Mouse (Mus musculus) embryonic facial prominence, embryonic 13.5 days (tissue): ENCODE data around the gene Tigd3. TPM values are rescaled to one million over a fixed set of nuclear protein-coding genes. Genes with fewer than 3 reads are reported as not detected.
"Not testable (repeated sequence)": the region's sequence is repeated elsewhere in the genome, so short reads cannot be mapped to it uniquely, and the experiment has no call there.

ENCODE experiments used
- ATAC-seq: fragments of 200-750 bp; cut with Nextera tagmentation; 2 replicates; pipeline ENCODE4 v1.8.0; 2017; ENCODE audit warnings: low read depth; ENCODE audit not compliant: insufficient number of reproducible peaks, insufficient read depth, low FRiP score, low TSS enrichment
- H3K27ac ChIP-seq: fragments of 300-500 bp; sonication (generic); 2 replicates; pipeline ENCODE4 v1.5.1; 2015; ENCODE audit warnings: moderate library complexity, mild to moderate bottlenecking, inconsistent platforms
- H3K27me3 ChIP-seq: fragments of 300-500 bp; sonication (generic); 2 replicates; pipeline ENCODE4 v1.6.1; 2015; ENCODE audit warnings: mild to moderate bottlenecking, inconsistent platforms
- H3K36me3 ChIP-seq: fragments of 300-500 bp; sonication (generic); 2 replicates; pipeline ENCODE4 v1.6.1; 2015; ENCODE audit warnings: mild to moderate bottlenecking, inconsistent platforms
- H3K4me1 ChIP-seq: fragments of 300-500 bp; sonication (generic); 2 replicates; pipeline ENCODE4 v1.6.1; 2015; ENCODE audit warnings: inconsistent platforms
- H3K4me2 ChIP-seq: fragments of 300-500 bp; sonication (generic); 2 replicates; pipeline ENCODE4 v1.6.1; 2015; ENCODE audit warnings: moderate library complexity, mild to moderate bottlenecking, inconsistent platforms
- H3K4me3 ChIP-seq: fragments of 300-500 bp; sonication (generic); 2 replicates; pipeline ENCODE4 v1.5.1; 2015; ENCODE audit warnings: mild to moderate bottlenecking, inconsistent platforms
- H3K9ac ChIP-seq: fragments of 300-500 bp; sonication (generic); 2 replicates; pipeline ENCODE4 v1.6.1; 2015; ENCODE audit warnings: mild to moderate bottlenecking, inconsistent platforms
- H3K9me3 ChIP-seq: fragments of 300-500 bp; sonication (generic); 2 replicates; pipeline ENCODE4 v1.6.1; 2016; ENCODE audit warnings: inconsistent platforms
- WGBS: fragments of 180-500 bp; shearing (Covaris S2); methylation state at CpG from one replicate; pipeline ENCODE4 v1.1.7; 2015; ENCODE audit warnings: mixed read lengths; 5-methylcytosine and 5-hydroxymethylcytosine counted together
- polyA plus RNA-seq: library from polyadenylated mRNA; unstranded; fragments of >200 nt; fragmentation: Nextera tagmentation; extraction: Ambion mirVana; gene quantifications from 2 replicates; pipeline ENCODE4 v1.2.1, GENCODE M21; 2015

Gene Tigd3
- polyA plus RNA-seq, 1 experiment from 2014 or later = 4.7 TPM

- H3K27me3 ChIP-seq = no peaks in the 10 kb centered on the region
- no peak overlapping the region for H3K27ac ChIP-seq
- ATAC-seq = no peak
- no peak overlapping the region for H3K4me3 ChIP-seq
- peaks cover 18% of the 10 kb centered on the region for H3K4me1 ChIP-seq
- WGBS = 77% methylated on average over 4 of the region's 4 CpGs
- peaks cover 15% of the 10 kb centered on the region; the same call in 1 of the 2 replicates for H3K36me3 ChIP-seq
- no peak overlapping the region for H3K4me2 ChIP-seq
- no peak overlapping the region for H3K9ac ChIP-seq
- H3K9me3 ChIP-seq = no peaks in the 10 kb centered on the region
Observed at GRCm38 (mm10) chr19:5889211-5889610, 4.7 kb downstream of the Tigd3 start.

- ATAC-seq = no peak
- peaks cover 8% of the 10 kb centered on the region for H3K4me1 ChIP-seq
- WGBS = 72% methylated on average over 3 of the region's 3 CpGs
- H3K4me2 ChIP-seq = no peak overlapping the region
- H3K9me3 ChIP-seq = no peaks in the 10 kb centered on the region
- H3K27me3 ChIP-seq = no peaks in the 10 kb centered on the region
- no peak overlapping the region for H3K27ac ChIP-seq
- H3K36me3 ChIP-seq = peaks cover 10% of the 10 kb centered on the region; the same call in 1 of the 2 replicates
- no peak overlapping the region for H3K9ac ChIP-seq
- no peak overlapping the region for H3K4me3 ChIP-seq
Observed at GRCm38 (mm10) chr19:5887234-5887815, 6.6 kb downstream of the Tigd3 start.

GRCm38 (mm10) chr19:5885838-5886237, 8.1 kb downstream of the Tigd3 start:
- Histone ChIP-seq H3K36me3 (no peaks in the 10 kb centered on the region), H3K4me3 (no peak overlapping the region), H3K9ac (no peak overlapping the region), H3K27ac (no peak overlapping the region), H3K27me3 (no peaks in the 10 kb centered on the region), H3K4me2 (no peak overlapping the region), H3K9me3 (no peaks in the 10 kb centered on the region), H3K4me1 (no peaks in the 10 kb centered on the region)
- ATAC-seq = no peak
- WGBS = 62% methylated on average over 4 of the region's 4 CpGs

- H3K9ac ChIP-seq = no peak overlapping the region
- no peaks in the 10 kb centered on the region for H3K27me3 ChIP-seq
- no peak overlapping the region for H3K4me2 ChIP-seq
- WGBS = 48% methylated on average over 1 of the region's 1 CpGs
- no peak overlapping the region for H3K4me3 ChIP-seq
- no peak overlapping the region for H3K27ac ChIP-seq
- no peaks in the 10 kb centered on the region for H3K36me3 ChIP-seq
- no peaks in the 10 kb centered on the region for H3K4me1 ChIP-seq
- no peak for ATAC-seq
- H3K9me3 ChIP-seq = no peaks in the 10 kb centered on the region
Observed at GRCm38 (mm10) chr19:5883935-5884334, 10.0 kb downstream of the Tigd3 start.

GRCm38 (mm10) chr19:5882079-5882478, 11.9 kb downstream of the Tigd3 start:
- not testable (repeated sequence) for H3K36me3 ChIP-seq, H3K9ac ChIP-seq, ATAC-seq, H3K4me2 ChIP-seq, H3K9me3 ChIP-seq, H3K27me3 ChIP-seq, H3K4me3 ChIP-seq, H3K27ac ChIP-seq
- peaks cover 17% of the 10 kb centered on the region; the same call in 1 of the 2 replicates for H3K4me1 ChIP-seq
- 73% methylated on average over 5 of the region's 5 CpGs for WGBS

GRCm38 (mm10) chr19:5881155-5881554, 12.8 kb downstream of the Tigd3 start:
- Histone ChIP-seq H3K27ac (no peak overlapping the region), H3K36me3 (no peaks in the 10 kb centered on the region), H3K27me3 (no peaks in the 10 kb centered on the region), H3K4me1 (peaks cover 17% of the 10 kb centered on the region; the same call in 1 of the 2 replicates), H3K4me3 (no peak overlapping the region), H3K9me3 (no peaks in the 10 kb centered on the region), H3K4me2 (no peak overlapping the region), H3K9ac (no peak overlapping the region)
- ATAC-seq = no peak
- 87% methylated on average over 6 of the region's 6 CpGs for WGBS

GRCm38 (mm10) chr19:5879735-5880134, 14.2 kb downstream of the Tigd3 start:
- Histone ChIP-seq H3K4me1 (peaks cover 23% of the 10 kb centered on the region), H3K27me3 (no peaks in the 10 kb centered on the region), H3K4me2 (no peak overlapping the region), H3K36me3 (no peaks in the 10 kb centered on the region), H3K27ac (no peak overlapping the region), H3K9me3 (no peaks in the 10 kb centered on the region), H3K4me3 (no peak overlapping the region), H3K9ac (0 out of 2 replicates have a peak overlapping the region, but pooled peaks have one; percentile 7)
- 88% methylated on average over 7 of the region's 7 CpGs for WGBS
- no peak for ATAC-seq

- Histone ChIP-seq H3K36me3 (no peaks in the 10 kb centered on the region), H3K4me2 (no peak overlapping the region), H3K4me1 (peaks cover 30% of the 10 kb centered on the region), H3K9me3 (no peaks in the 10 kb centered on the region), H3K9ac (peak overlapping the region; percentile 58; the same call in 1 of the 2 replicates), H3K4me3 (no peak overlapping the region), H3K27me3 (no peaks in the 10 kb centered on the region), H3K27ac (no peak overlapping the region)
- WGBS = 81% methylated on average over 3 of the region's 3 CpGs
- no peak for ATAC-seq
Observed at GRCm38 (mm10) chr19:5878916-5879315, 15.0 kb downstream of the Tigd3 start.

- no peaks in the 10 kb centered on the region for H3K27me3 ChIP-seq
- peaks cover 36% of the 10 kb centered on the region for H3K4me1 ChIP-seq
- H3K4me2 ChIP-seq = peak overlapping the region; percentile 32; the same call in 1 of the 2 replicates
- 72% methylated on average over 7 of the region's 7 CpGs for WGBS
- H3K9me3 ChIP-seq = no peaks in the 10 kb centered on the region
- H3K36me3 ChIP-seq = no peaks in the 10 kb centered on the region
- peak overlapping the region; percentile 74; the same call in 1 of the 2 replicates for H3K27ac ChIP-seq
- peak overlapping the region; percentile 20; the same call in 1 of the 2 replicates for H3K4me3 ChIP-seq
- peak overlapping the region; percentile 58 for H3K9ac ChIP-seq
- no peak for ATAC-seq
Observed at GRCm38 (mm10) chr19:5878362-5878722, 15.6 kb downstream of the Tigd3 start.

GRCm38 (mm10) chr19:5877618-5878361, 16.2 kb downstream of the Tigd3 start, which contains the start of gene Slc25a45:
TSS of gene Slc25a45 (plus strand) at chr19:5877808.
- Histone ChIP-seq H3K4me1 (peaks cover 42% of the 10 kb centered on the region), H3K36me3 (peaks cover 3% of the 10 kb centered on the region), H3K27ac (peak within 1 kb of the TSS; percentile 74), H3K4me2 (peak within 1 kb of the TSS; percentile 32), H3K9me3 (no peaks in the 10 kb centered on the region), H3K27me3 (no peaks in the 10 kb centered on the region), H3K9ac (peak within 1 kb of the TSS; percentile 58), H3K4me3 (peak within 1 kb of the TSS; percentile 20)
- ATAC-seq = peak; percentile 35
- WGBS = 37% methylated on average over 15 of the region's 15 CpGs

GRCm38 (mm10) chr19:5874969-5875480, 18.9 kb downstream of the Tigd3 start, which contains the start of gene Frmd8:
TSS of gene Frmd8 (minus strand) at chr19:5875274.
- peaks cover 16% of the 10 kb centered on the region for H3K36me3 ChIP-seq
- peaks cover 62% of the 10 kb centered on the region for H3K4me1 ChIP-seq
- peak; percentile 78 for ATAC-seq
- H3K27me3 ChIP-seq = no peaks in the 10 kb centered on the region
- peak within 1 kb of the TSS; percentile 39 for H3K27ac ChIP-seq
- H3K9me3 ChIP-seq = no peaks in the 10 kb centered on the region
- H3K4me2 ChIP-seq = peak within 1 kb of the TSS; percentile 88
- under 1% methylated on average over 37 of the region's 37 CpGs for WGBS
- H3K4me3 ChIP-seq = peak within 1 kb of the TSS; percentile 83
- peak within 1 kb of the TSS; percentile 89 for H3K9ac ChIP-seq
